Comparison of ENCODE assay signal across 11 mouse cellular contexts in the genomic region with DNA sequence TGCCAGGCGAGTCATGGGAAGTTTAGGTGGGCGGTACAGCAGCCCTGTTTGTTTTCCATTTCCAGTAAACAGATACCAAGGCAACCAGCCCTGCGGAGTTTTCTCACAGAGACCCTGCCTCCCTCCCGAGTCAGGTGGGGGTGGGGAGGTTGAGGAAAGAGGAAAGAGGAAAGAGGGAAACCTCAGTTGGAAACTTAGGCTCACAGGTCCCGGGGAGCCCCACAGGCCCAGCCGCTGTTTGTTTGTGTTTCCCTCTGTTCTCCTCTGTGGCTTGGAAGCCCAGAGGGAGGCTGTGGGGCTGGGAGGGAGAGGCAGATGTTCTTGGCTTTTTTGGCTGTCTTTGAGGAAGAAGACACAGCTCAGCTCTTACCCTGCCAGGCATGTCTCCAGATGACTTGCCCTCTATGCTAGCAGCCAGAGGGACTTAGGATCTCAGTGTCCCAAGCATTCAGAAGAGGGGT. TPM values are rescaled to one million over a fixed set of nuclear protein-coding genes. Genes with fewer than 3 reads are reported as not detected.
DNase-seq lines count a peak whose midpoint lies in the region; ATAC-seq and TF ChIP-seq lines count a peak whose summit lies in the region.
"Had no signal": no experiment of that assay in that cellular context is flagged by ENCODE, and none has a peak within 500 bp of the region (broad histone marks: within the 10 kb centered on the region; RNA-seq: fewer than 3 reads in every experiment).

No protein-coding gene starts in this region.

- no peak overlapping the region for H3K4me3 ChIP-seq in stomach, postnatal 0 days (ENCODE audit: low read depth, low read length)

- TF ChIP-seq CTCF in stomach, postnatal 0 days (IDR thresholded peaks at IDR 0.05; ENCODE audit: low read depth) = no peak

- H3K27me3 ChIP-seq in stomach, postnatal 0 days (ENCODE audit: control insufficient read depth, insufficient read depth, low read length) = no peaks in the 10 kb centered on the region

- intact Hi-C loops in heart, postnatal 14 days (cut with DNase I) = no loop called here

- H3K36me3 ChIP-seq in stomach, postnatal 0 days (ENCODE audit: control insufficient read depth, insufficient read depth, low read length) = no peaks in the 10 kb centered on the region

- peak overlapping the region; percentile 35; the same call in 1 of the 2 replicates for H3K27ac ChIP-seq in stomach, postnatal 0 days (replicated peaks)

- H3K9ac ChIP-seq in stomach, postnatal 0 days (ENCODE audit: low read length) = no peak overlapping the region

- H3K4me1 ChIP-seq in stomach, postnatal 0 days (replicated peaks; ENCODE audit: control insufficient read depth, insufficient read depth) = peaks cover 4% of the 10 kb centered on the region; the same call in 1 of the 2 replicates

- 29% methylated on average over 6 of the region's 6 CpGs for WGBS in stomach, postnatal 0 days

- no peak overlapping the region for H3K4me2 ChIP-seq in stomach, postnatal 0 days (replicated peaks; ENCODE audit: low read depth)
- H3K4me2 ChIP-seq: midbrain, embryonic 11.5 days had no signal

- no peak for ATAC-seq in stomach, postnatal 0 days (ENCODE audit: low FRiP score, low TSS enrichment)

- DNase-seq in gastrocnemius, adult 18-20 months (ENCODE audit: low spot score) = peak; percentile 78
- DNase-seq in gastrocnemius, postnatal 10 days = no peak
- peak; percentile 38 to 54 for DNase-seq in right cerebral cortex, postnatal 10 days (ENCODE audit: low spot score in 2 of 2)
- no peak for DNase-seq in right cerebral cortex, postnatal 14 days
- DNase-seq in heart, postnatal 14 days = peak; percentile 39 to 45
- no peak for DNase-seq in stomach, postnatal 0 days (ENCODE audit: low spot score)
- DNase-seq in left cerebral cortex, adult 9 months (ENCODE audit: low spot score in 2 of 2) = no peak
- DNase-seq in ovary, adult 18-20 months (ENCODE audit: low spot score) = no peak
- DNase-seq: adrenal gland, postnatal 14 days; B cell, adult 2 months had no signal

- no peaks in the 10 kb centered on the region for H3K9me3 ChIP-seq in stomach, postnatal 0 days (ENCODE audit: control insufficient read depth, low read length)

- no peak for TF ChIP-seq EP300 in stomach, postnatal 0 days (optimal IDR thresholded peaks at IDR 0.05)

RNA-seq across cellular contexts. Expression of a gene that starts 2.2 kb away (rescaled TPM):
- total RNA-seq in gastrocnemius, adult 18-20 months (2021) = 1 to 10 TPM; 4.9 to 5.5 TPM
- total RNA-seq in gastrocnemius, postnatal 10 days (2021) = 1 to 10 TPM; 2.2 to 2.9 TPM
- 10 to 100 TPM; 12.5 TPM for total RNA-seq in heart, postnatal 14 days (2021)
- polyA plus RNA-seq in stomach, postnatal 0 days (2015; fragmentation: Nextera tagmentation; extraction: Ambion mirVana) = 0.25 and 0.27 TPM in 2 replicates
- polyA plus RNA-seq: midbrain, embryonic 11.5 days had no signal

RNA-seq across cellular contexts. Expression of a gene that starts 28.3 kb away (rescaled TPM):
- 10 to 100 TPM; 14.0 to 17.1 TPM for total RNA-seq in gastrocnemius, adult 18-20 months (2021)
- total RNA-seq in gastrocnemius, postnatal 10 days (2021) = 10 to 100 TPM; 33.4 to 37.0 TPM
- total RNA-seq in heart, postnatal 14 days (2021) = 10 to 100 TPM; 41.9 to 50.2 TPM
- 140 and 146 TPM in 2 replicates for polyA plus RNA-seq in stomach, postnatal 0 days (2015; fragmentation: Nextera tagmentation; extraction: Ambion mirVana)

RNA-seq across cellular contexts. Expression of a gene that starts 41.8 kb away (rescaled TPM):
- 1 to 10 TPM; 7.4 to 8.0 TPM for total RNA-seq in gastrocnemius, adult 18-20 months (2021)
- total RNA-seq in gastrocnemius, postnatal 10 days (2021) = 10 to 100 TPM in 1 of 2 experiments, 1 to 10 TPM in 1; 9.2 to 14.2 TPM
- 10 to 100 TPM; 19.4 to 20.4 TPM for total RNA-seq in heart, postnatal 14 days (2021)
- 4.4 and 4.5 TPM in 2 replicates for polyA plus RNA-seq in stomach, postnatal 0 days (2015; fragmentation: Nextera tagmentation; extraction: Ambion mirVana)

RNA-seq across cellular contexts. Expression of a gene that starts 48.0 kb away (rescaled TPM):
- not detected for total RNA-seq in gastrocnemius, adult 18-20 months (2021)
- total RNA-seq in gastrocnemius, postnatal 10 days (2021) = under 1 TPM; 0.21 to 0.45 TPM
- total RNA-seq in heart, postnatal 14 days (2021) = not detected
- polyA plus RNA-seq in stomach, postnatal 0 days (2015; fragmentation: Nextera tagmentation; extraction: Ambion mirVana) = 1.8 TPM in 2 replicates

Comparison
In these comparisons a context has a peak if more than half of its experiments do, and no peak if none do; other contexts are left out.
1. DNase-seq: peak in gastrocnemius, adult 18-20 months (single experiment), right cerebral cortex, postnatal 10 days (2 of 2) and heart, postnatal 14 days (2 of 2); none in gastrocnemius, postnatal 10 days (single experiment), right cerebral cortex, postnatal 14 days (single experiment), stomach, postnatal 0 days (single experiment), left cerebral cortex, adult 9 months (0 of 2) and ovary, adult 18-20 months (single experiment).